Mouse (Mus musculus): ENCODE results near the gene Olfr710. TPM values are rescaled to one million over a fixed set of nuclear protein-coding genes. Genes with fewer than 3 reads are reported as not detected.
"Not testable (repeated sequence)": the region's sequence is repeated elsewhere in the genome, so short reads cannot be mapped to it uniquely, and the experiment has no call there.

Olfr710 gene
- polyA plus RNA-seq (2015; fragmentation: Nextera tagmentation; extraction: Ambion mirVana) = not detected in 2 replicates

DNA sequence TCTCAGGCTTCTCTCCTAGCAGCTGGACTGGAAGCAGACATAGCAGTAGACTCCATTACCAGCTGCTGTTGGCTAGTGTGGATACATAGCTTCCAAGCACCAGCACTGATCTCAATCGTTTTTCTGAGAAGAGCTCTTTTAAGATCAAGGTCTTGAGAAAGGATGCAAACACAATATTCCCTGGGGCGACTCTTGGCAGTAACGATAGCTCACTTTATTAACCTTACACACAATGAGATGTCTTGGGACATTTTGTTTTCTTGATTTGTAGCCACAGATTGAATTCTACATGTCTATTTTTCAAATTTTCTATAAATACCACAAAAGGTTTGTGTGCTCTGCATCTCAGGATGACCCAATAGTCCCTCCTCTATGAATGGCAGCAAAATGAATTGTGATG, at the start of gene Olfr710:
Gene Olfr710, minus strand, starts transcription at position 101 of the 400 bp plus-strand sequence.
- H3K27me3 ChIP-seq (replicated peaks) = no peaks in the 10 kb centered on the region
- no peak within 1 kb of the TSS for H3K27ac ChIP-seq
- ATAC-seq = no peak
- H3K36me3 ChIP-seq = no peaks in the 10 kb centered on the region
- no peak within 1 kb of the TSS for H3K4me3 ChIP-seq (replicated peaks)
- no peak within 1 kb of the TSS for H3K4me2 ChIP-seq (replicated peaks)
- WGBS = 78% methylated on average over 3 of the region's 3 CpGs
- H3K4me1 ChIP-seq (replicated peaks) = no peaks in the 10 kb centered on the region
- no peak within 1 kb of the TSS for H3K9ac ChIP-seq
- no peaks in the 10 kb centered on the region for H3K9me3 ChIP-seq

DNA sequence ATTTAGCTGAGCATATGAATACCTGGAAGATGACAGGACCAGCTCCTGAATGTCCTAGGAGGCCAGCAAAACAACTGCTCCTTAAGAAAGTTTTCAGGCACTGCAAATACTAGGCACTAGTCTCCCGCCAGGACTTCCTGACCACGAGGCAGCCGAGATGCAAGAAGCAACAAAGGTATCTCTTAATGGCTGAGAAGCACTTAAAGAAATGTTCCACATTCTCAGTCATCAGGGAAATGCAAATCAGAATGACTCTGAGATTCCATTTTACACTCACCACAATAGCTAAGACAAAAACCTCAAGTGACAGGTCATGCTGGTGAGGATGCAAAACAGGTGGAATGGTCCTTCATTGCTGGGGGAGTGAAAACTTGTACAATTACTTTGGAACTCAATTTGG, 37.1 kb upstream of the Olfr710 start:
- H3K9me3 ChIP-seq = no peaks in the 10 kb centered on the region
- ATAC-seq = no peak
- no peak overlapping the region for H3K4me2 ChIP-seq (replicated peaks)
- no peak overlapping the region for H3K9ac ChIP-seq
- no peak overlapping the region for H3K4me3 ChIP-seq (replicated peaks)
- H3K27me3 ChIP-seq (replicated peaks) = no peaks in the 10 kb centered on the region
- H3K27ac ChIP-seq = no peak overlapping the region
- H3K36me3 ChIP-seq = no peaks in the 10 kb centered on the region
- no peaks in the 10 kb centered on the region for H3K4me1 ChIP-seq (replicated peaks)
- 97% methylated on average over 3 of the region's 3 CpGs for WGBS

DNA sequence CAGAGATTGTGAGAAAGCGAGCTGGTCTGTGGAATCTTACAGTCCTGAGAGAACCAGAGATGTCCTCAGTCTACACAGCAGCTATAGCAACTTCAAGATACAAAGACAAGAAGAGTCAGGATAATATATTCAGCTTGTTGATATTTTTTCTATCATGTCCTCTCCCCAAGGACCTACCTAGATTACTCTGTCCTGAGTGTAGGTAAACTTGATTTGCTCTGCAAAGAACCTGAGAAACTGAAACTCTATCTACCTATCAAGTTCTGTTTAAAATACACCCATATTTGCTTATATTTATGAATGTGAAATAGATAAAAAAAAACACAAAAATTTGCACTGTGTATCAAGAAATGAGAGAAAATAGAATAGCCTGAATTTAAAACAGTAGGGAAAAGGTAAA, 27.2 kb upstream of the Olfr710 start, which contains the start of gene Olfr711:
Gene Olfr711, minus strand, starts transcription at position 101 of the 400 bp plus-strand sequence.
- Histone ChIP-seq H3K27me3 (replicated peaks) (no peaks in the 10 kb centered on the region), H3K4me3 (replicated peaks) (no peak within 1 kb of the TSS), H3K4me2 (replicated peaks) (no peak within 1 kb of the TSS), H3K27ac (no peak within 1 kb of the TSS), H3K9me3 (no peaks in the 10 kb centered on the region), H3K36me3 (no peaks in the 10 kb centered on the region), H3K4me1 (replicated peaks) (no peaks in the 10 kb centered on the region), H3K9ac (no peak within 1 kb of the TSS)
- ATAC-seq = no peak
- 73% methylated on average over 1 of the region's 1 CpGs for WGBS

DNA sequence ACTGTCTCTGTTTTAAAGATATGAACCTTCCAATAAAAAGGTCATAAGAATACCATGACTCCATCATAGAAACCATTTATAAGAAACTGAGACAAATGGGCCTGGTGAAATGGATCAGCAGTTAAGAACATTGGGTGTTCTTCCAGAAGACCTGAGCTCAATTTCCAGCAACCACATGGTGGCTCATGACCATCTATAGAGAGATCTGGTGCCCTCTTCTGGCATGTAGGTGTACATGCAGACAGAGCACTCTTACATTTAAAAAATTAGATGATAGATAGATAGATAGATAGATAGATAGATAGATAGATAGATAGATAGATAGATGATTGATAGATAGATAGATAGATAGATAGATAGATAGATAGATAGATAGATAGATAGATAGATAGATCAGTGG, 19.4 kb upstream of the Olfr710 start:
- not testable (repeated sequence) for H3K36me3 ChIP-seq; ATAC-seq; H3K9ac ChIP-seq; H3K4me1 ChIP-seq (replicated peaks); H3K4me3 ChIP-seq (replicated peaks); H3K4me2 ChIP-seq (replicated peaks); H3K27ac ChIP-seq; H3K9me3 ChIP-seq; H3K27me3 ChIP-seq (replicated peaks)

DNA sequence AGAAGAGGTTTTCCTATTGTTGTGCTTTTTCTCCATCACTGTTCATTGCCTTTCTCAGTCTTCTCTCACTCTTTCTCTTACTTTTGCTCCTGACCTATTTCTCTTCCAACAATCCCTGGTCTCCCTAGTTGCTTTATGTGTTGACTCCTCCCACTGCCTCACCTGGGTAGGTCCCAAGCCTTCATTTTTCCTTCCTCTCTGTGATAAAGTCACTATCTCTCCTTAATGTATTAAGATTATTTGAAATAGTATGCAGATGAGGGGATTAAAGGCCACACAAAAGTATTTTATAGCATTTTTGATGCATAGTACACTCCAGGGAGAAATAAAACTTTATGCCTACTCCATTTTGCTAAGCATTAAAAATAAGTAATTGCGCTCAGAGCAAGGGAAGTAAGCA, 15.7 kb upstream of the Olfr710 start, which contains the start of gene Olfr6:
Gene Olfr6, minus strand, starts transcription at position 101 of the 400 bp plus-strand sequence.
- no peak within 1 kb of the TSS for H3K4me3 ChIP-seq (replicated peaks)
- no peaks in the 10 kb centered on the region for H3K27me3 ChIP-seq (replicated peaks)
- no peak within 1 kb of the TSS for H3K9ac ChIP-seq
- H3K4me2 ChIP-seq (replicated peaks) = no peak within 1 kb of the TSS
- no peaks in the 10 kb centered on the region for H3K9me3 ChIP-seq
- H3K27ac ChIP-seq = no peak within 1 kb of the TSS
- 88% methylated on average over 1 of the region's 1 CpGs for WGBS
- no peaks in the 10 kb centered on the region for H3K4me1 ChIP-seq (replicated peaks)
- no peak for ATAC-seq
- H3K36me3 ChIP-seq = no peaks in the 10 kb centered on the region

DNA sequence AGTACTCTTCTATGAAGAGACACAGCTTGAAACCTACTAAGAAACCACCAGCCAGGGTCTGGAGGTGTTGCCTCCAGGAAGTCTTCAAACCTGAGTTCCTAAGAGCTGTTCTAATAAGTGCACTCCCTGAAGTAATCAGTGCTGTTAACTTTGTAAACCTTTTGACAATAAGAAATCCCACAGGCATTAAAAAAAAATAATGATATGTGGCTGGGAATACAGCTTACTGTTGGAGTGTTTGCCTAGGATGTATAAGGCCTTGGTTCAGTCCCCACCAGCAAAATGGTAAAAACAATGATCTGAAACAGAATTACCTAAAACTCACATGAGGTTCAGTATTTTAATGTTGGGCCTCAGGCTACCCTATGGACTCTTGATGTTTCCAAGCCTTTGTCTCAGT, 16.0 kb downstream of the Olfr710 start, which contains the start of gene Olfr709-ps1:
Gene Olfr709-ps1, minus strand, starts transcription at position 101 of the 400 bp plus-strand sequence.
- Histone ChIP-seq H3K4me1 (replicated peaks) (no peaks in the 10 kb centered on the region), H3K4me2 (replicated peaks) (no peak within 1 kb of the TSS), H3K9ac (no peak within 1 kb of the TSS), H3K27me3 (replicated peaks) (no peaks in the 10 kb centered on the region), H3K9me3 (no peaks in the 10 kb centered on the region), H3K36me3 (no peaks in the 10 kb centered on the region), H3K4me3 (replicated peaks) (no peak within 1 kb of the TSS), H3K27ac (no peak within 1 kb of the TSS)
- ATAC-seq = no peak

DNA sequence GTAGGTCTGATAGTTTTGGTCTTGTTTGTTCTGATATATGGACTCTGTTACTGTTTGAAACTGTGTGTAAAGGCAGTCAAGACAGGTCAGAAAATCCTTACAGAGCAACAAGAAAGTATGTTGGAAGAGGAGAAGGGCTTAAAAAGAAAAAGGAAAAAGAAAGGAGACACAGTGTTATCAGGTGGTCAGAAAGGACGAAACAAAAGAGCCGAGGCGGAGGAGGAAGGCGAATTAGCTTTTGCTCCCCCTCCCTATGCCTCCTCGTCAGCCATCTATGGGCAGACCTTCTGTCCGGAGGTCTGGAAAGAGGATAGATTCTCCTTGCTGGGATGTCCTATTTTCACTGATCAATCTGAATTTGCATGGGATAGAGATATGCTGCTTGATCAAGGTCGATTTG, 27.2 kb downstream of the Olfr710 start:
- 83% methylated on average over 7 of the region's 7 CpGs for WGBS

DNA sequence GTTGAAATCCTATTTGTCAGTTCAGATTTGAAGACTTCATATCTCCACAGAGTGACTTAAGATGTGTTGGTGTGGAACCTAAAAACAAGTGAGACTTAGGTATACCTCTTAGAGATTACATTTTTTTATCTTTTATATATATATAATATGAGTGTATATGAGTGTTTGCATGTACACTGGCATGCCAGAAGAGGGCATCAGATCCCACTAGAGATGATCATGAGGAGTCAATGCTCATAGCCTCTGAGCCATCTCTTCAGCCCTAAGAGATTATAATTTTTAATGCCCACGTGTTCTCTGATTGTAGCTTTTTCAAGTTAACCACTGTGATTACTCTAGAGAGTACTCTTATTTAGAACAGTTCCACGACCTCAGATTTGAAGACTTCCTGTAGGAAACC, 40.4 kb downstream of the Olfr710 start, which contains the start of gene Olfr1532-ps1:
Gene Olfr1532-ps1, plus strand, starts transcription at position 326 of the 400 bp plus-strand sequence.
- no peaks in the 10 kb centered on the region for H3K4me1 ChIP-seq (replicated peaks)
- no peaks in the 10 kb centered on the region for H3K9me3 ChIP-seq
- no peak within 1 kb of the TSS for H3K4me3 ChIP-seq (replicated peaks)
- H3K36me3 ChIP-seq = no peaks in the 10 kb centered on the region
- no peak within 1 kb of the TSS for H3K9ac ChIP-seq
- H3K27me3 ChIP-seq (replicated peaks) = no peaks in the 10 kb centered on the region
- 56% methylated on average over 2 of the region's 2 CpGs for WGBS
- no peak within 1 kb of the TSS for H3K27ac ChIP-seq
- no peak within 1 kb of the TSS for H3K4me2 ChIP-seq (replicated peaks)
- no peak for ATAC-seq

More for the DNA sequence above, 27.2 kb downstream of the Olfr710 start:
- H3K4me1 ChIP-seq (replicated peaks); H3K27me3 ChIP-seq (replicated peaks); ATAC-seq; H3K27ac ChIP-seq; H3K9me3 ChIP-seq; H3K4me2 ChIP-seq (replicated peaks); H3K36me3 ChIP-seq; H3K9ac ChIP-seq; H3K4me3 ChIP-seq (replicated peaks): not testable (repeated sequence)

DNA sequence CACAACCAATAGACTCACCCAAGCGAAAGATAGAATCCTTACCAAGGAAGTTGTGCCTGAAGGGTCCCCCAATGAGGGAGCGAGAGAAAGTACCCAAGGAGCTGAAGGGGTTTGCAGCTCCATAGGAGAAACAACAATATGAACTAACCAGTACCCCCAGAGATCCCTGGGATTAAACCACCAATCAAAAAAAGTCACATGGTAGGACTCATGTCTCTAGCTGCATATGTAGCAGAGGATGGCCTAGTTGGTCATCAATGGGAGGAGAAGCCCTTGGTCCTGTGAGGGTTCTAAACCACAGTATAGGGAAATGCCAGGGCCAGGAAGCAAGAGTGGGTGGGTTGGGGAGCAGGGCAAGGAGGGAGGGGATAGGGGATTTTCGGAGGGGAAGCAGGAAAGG, 47.0 kb downstream of the Olfr710 start, which contains the start of gene Olfr707:
Gene Olfr707, minus strand, starts transcription at position 101 of the 400 bp plus-strand sequence.
- not testable (repeated sequence) for H3K27me3 ChIP-seq (replicated peaks); ATAC-seq; H3K9me3 ChIP-seq; H3K4me1 ChIP-seq (replicated peaks); H3K36me3 ChIP-seq; H3K4me3 ChIP-seq (replicated peaks); H3K27ac ChIP-seq; H3K9ac ChIP-seq; H3K4me2 ChIP-seq (replicated peaks)
- 83% methylated on average over 3 of the region's 3 CpGs for WGBS

Other genes starting within 250 kb of the Olfr710 start
- gene Olfr695, start 231.9 kb downstream of the Olfr710 start, polyA plus RNA-seq (2015; fragmentation: Nextera tagmentation; extraction: Ambion mirVana) = not detected in 2 replicates
- gene Olfr697, start 205.9 kb downstream of the Olfr710 start, polyA plus RNA-seq (2015; fragmentation: Nextera tagmentation; extraction: Ambion mirVana) = not detected in 2 replicates
- gene Olfr698, start 192.9 kb downstream of the Olfr710 start, polyA plus RNA-seq (2015; fragmentation: Nextera tagmentation; extraction: Ambion mirVana) = not detected in 2 replicates
- not detected in 2 replicates for gene Olfr699, start 155.1 kb downstream of the Olfr710 start, polyA plus RNA-seq (2015; fragmentation: Nextera tagmentation; extraction: Ambion mirVana)
- not detected in 2 replicates for gene Olfr700, start 139.5 kb downstream of the Olfr710 start, polyA plus RNA-seq (2015; fragmentation: Nextera tagmentation; extraction: Ambion mirVana)
- not detected in 2 replicates for gene Olfr701, start 134.2 kb downstream of the Olfr710 start, polyA plus RNA-seq (2015; fragmentation: Nextera tagmentation; extraction: Ambion mirVana)
- not detected in 2 replicates for gene Olfr702, start 114.4 kb downstream of the Olfr710 start, polyA plus RNA-seq (2015; fragmentation: Nextera tagmentation; extraction: Ambion mirVana)
- gene Olfr703, start 105.0 kb downstream of the Olfr710 start, polyA plus RNA-seq (2015; fragmentation: Nextera tagmentation; extraction: Ambion mirVana) = not detected in 2 replicates
- not detected in 2 replicates for gene Olfr704, start 85.1 kb downstream of the Olfr710 start, polyA plus RNA-seq (2015; fragmentation: Nextera tagmentation; extraction: Ambion mirVana)
- not detected in 2 replicates for gene Olfr705, start 71.4 kb downstream of the Olfr710 start, polyA plus RNA-seq (2015; fragmentation: Nextera tagmentation; extraction: Ambion mirVana)
- not detected in 2 replicates for gene Olfr706, start 60.1 kb downstream of the Olfr710 start, polyA plus RNA-seq (2015; fragmentation: Nextera tagmentation; extraction: Ambion mirVana)
- not detected in 2 replicates for gene Olfr707, start 47.1 kb downstream of the Olfr710 start, polyA plus RNA-seq (2015; fragmentation: Nextera tagmentation; extraction: Ambion mirVana)
- not detected in 2 replicates for gene Olfr1532-ps1, start 40.3 kb downstream of the Olfr710 start, polyA plus RNA-seq (2015; fragmentation: Nextera tagmentation; extraction: Ambion mirVana)
- gene Olfr709-ps1, start 16.1 kb downstream of the Olfr710 start, polyA plus RNA-seq (2015; fragmentation: Nextera tagmentation; extraction: Ambion mirVana) = not detected in 2 replicates
- not detected in 2 replicates for gene Olfr6, start 15.6 kb upstream of the Olfr710 start, polyA plus RNA-seq (2015; fragmentation: Nextera tagmentation; extraction: Ambion mirVana)
- not detected in 2 replicates for gene Olfr711, start 27.1 kb upstream of the Olfr710 start, polyA plus RNA-seq (2015; fragmentation: Nextera tagmentation; extraction: Ambion mirVana)
- gene Olfr2, start 57.8 kb upstream of the Olfr710 start, polyA plus RNA-seq (2015; fragmentation: Nextera tagmentation; extraction: Ambion mirVana) = not detected in 2 replicates
- not detected in 2 replicates for gene Olfr713, start 82.9 kb upstream of the Olfr710 start, polyA plus RNA-seq (2015; fragmentation: Nextera tagmentation; extraction: Ambion mirVana)
- gene Olfr714, start 122.7 kb upstream of the Olfr710 start, polyA plus RNA-seq (2015; fragmentation: Nextera tagmentation; extraction: Ambion mirVana) = not detected in 2 replicates
- gene Olfr17, start 144.9 kb upstream of the Olfr710 start, polyA plus RNA-seq (2015; fragmentation: Nextera tagmentation; extraction: Ambion mirVana) = not detected in 2 replicates
- gene Olfr715b, start 162.1 kb upstream of the Olfr710 start, polyA plus RNA-seq (2015; fragmentation: Nextera tagmentation; extraction: Ambion mirVana) = not detected in 2 replicates
- gene Olfr715, start 182.8 kb upstream of the Olfr710 start, polyA plus RNA-seq (2015; fragmentation: Nextera tagmentation; extraction: Ambion mirVana) = not detected in 2 replicates
- not detected in 2 replicates for gene Olfr716, start 190.0 kb upstream of the Olfr710 start, polyA plus RNA-seq (2015; fragmentation: Nextera tagmentation; extraction: Ambion mirVana)
- not detected in 2 replicates for gene Nlrp14, start 218.7 kb upstream of the Olfr710 start, polyA plus RNA-seq (2015; fragmentation: Nextera tagmentation; extraction: Ambion mirVana)